Mouse (Mus musculus) bone marrow macrophage, adult 2 months (primary cell): ENCODE measurements around the gene Vwf. TPM values are rescaled to one million over a fixed set of nuclear protein-coding genes. Genes with fewer than 3 reads are reported as not detected.

Experiments
- H3K27ac ChIP-seq: 2 replicates; pipeline ENCODE4 v1.5.1; 2012; ENCODE audit warnings: low read depth, low read length; ENCODE audit not compliant: insufficient read depth
- H3K4me1 ChIP-seq: 2 replicates; pipeline ENCODE4 v1.6.1; 2012; ENCODE audit warnings: low read length; ENCODE audit not compliant: control insufficient read depth, insufficient read depth
- H3K4me3 ChIP-seq: 2 replicates; pipeline ENCODE4 v1.5.1; 2012; ENCODE audit warnings: mild to moderate bottlenecking, low read length, moderate library complexity; ENCODE audit not compliant: insufficient read depth
- CTCF ChIP-seq: IDR thresholded peaks from 2 replicates; pipeline ENCODE4 v1.5.1; 2012; ENCODE audit warnings: low read depth, mild to moderate bottlenecking, low read length, moderate library complexity
- POLR2A ChIP-seq: IDR thresholded peaks from 2 replicates; pipeline ENCODE4 v1.6.1; 2012; ENCODE audit warnings: mild to moderate bottlenecking, low read depth, low read length, borderline replicate concordance
- polyA plus RNA-seq: library from polyadenylated mRNA; stranded (reverse); fragments of >200 nt; gene quantifications from 2 replicates; pipeline ENCODE4 v1.2.4, GENCODE M21; 2012; ENCODE audit not compliant: missing spikeins, insufficient read depth, insufficient read length

The Vwf gene
- 9.0 and 11.0 TPM in 2 replicates for polyA plus RNA-seq

- H3K4me3 ChIP-seq, result no peak within 1 kb of the TSS
- H3K4me1 ChIP-seq, result peaks cover 22% of the 10 kb centered on the region
- TF ChIP-seq CTCF (no peak), POLR2A (no peak)
- no peak within 1 kb of the TSS for H3K27ac ChIP-seq
Observed at GRCm38 (mm10) chr6:125546474-125546873, at the start of gene Vwf. Gene Vwf (plus strand): TSS chr6:125546774.

DNA sequence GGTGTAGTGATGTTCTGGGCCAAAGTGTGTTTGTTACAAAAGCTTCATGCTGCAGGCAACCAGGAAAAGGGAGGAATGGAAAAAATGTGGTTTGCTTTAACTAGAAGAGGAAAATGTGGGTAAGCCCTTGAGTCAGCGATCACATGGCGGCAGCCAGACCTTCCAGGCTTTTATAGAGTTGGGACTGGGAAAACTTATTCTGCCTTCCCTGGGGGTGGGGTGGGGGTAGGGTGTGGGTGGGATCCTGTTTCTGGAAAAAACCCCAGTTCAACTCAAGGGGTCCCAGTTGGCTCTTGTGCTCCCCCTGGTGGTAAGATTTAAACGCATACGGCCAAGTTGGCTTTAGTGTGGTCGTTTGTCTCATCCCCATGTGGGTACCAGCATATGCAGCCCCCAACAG lies 48.5 kb upstream of the Vwf start:
- Histone ChIP-seq H3K27ac (no peak overlapping the region), H3K4me1 (peaks cover 32% of the 10 kb centered on the region)
- peak; percentile 97 for TF ChIP-seq CTCF
- TF ChIP-seq POLR2A, result no peak

DNA sequence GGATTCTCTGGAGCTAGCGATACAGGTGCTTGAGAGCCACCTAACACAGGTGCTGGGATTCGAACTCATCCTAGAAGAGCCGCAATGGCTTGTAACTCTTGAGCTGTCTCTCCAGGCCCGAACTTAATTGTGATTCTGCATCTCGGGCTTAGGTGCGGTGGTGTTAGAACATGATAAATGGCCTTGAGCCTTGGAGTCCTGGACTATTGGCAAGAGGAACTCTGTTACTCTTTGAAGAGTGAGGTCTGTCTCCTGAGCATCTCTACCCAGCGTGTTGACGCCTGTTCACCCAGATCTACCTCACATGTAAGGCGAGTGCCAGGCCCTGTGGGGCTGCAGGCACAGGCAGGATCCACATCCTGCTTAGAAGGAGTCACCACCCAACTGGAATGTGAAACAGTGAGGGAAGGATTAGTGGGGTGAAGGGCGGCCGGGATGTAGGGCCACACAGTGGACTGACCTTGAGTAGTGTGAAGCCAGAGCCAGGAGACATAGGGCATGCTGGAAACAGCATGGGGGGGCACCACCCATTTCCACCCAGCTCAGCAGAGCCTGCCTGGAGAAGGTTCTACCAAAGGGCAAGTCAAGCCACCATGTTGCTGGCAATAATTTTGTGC lies 43.3 kb upstream of the Vwf start:
- H3K4me1 ChIP-seq, result peaks cover 49% of the 10 kb centered on the region
- no peak overlapping the region for H3K27ac ChIP-seq
- H3K4me3 ChIP-seq, result no peak overlapping the region
- TF ChIP-seq POLR2A (no peak), CTCF (no peak)

More for the DNA sequence above, 48.5 kb upstream of the Vwf start:
- H3K4me3 ChIP-seq, result no peak overlapping the region

GRCm38 (mm10) chr6:125504622-125505355 lies 41.8 kb upstream of the Vwf start:
- peaks cover 56% of the 10 kb centered on the region for H3K4me1 ChIP-seq
- no peak overlapping the region for H3K4me3 ChIP-seq
- no peak overlapping the region for H3K27ac ChIP-seq
- no peak for TF ChIP-seq POLR2A
- no peak for TF ChIP-seq CTCF

GRCm38 (mm10) chr6:125506427-125506826 lies 40.1 kb upstream of the Vwf start:
- H3K27ac ChIP-seq, result no peak overlapping the region
- peaks cover 58% of the 10 kb centered on the region for H3K4me1 ChIP-seq
- no peak overlapping the region for H3K4me3 ChIP-seq
- TF ChIP-seq CTCF (no peak), POLR2A (no peak)

DNA sequence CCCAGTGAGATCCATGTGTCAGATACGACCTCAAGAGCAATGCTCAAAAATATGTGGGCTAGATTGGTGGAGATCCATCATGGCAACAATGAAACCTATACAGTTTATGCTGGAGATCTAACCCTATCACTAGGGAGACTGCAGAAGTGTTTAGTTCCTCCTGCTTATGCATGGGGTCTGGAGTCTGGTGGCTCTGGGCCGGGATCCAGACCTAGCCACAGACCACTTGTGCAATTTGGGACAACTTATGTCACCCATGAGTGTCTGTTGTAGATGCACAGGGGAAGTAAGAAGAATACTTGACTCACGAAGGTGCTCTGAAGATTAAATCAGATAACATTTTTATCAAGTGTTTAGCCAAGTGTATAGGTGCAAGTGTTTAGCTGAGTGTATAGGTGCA lies 36.8 kb upstream of the Vwf start:
- TF ChIP-seq CTCF (no peak), POLR2A (no peak)
- no peak overlapping the region for H3K4me3 ChIP-seq
- H3K27ac ChIP-seq, result peak overlapping the region; percentile 76
- peaks cover 77% of the 10 kb centered on the region for H3K4me1 ChIP-seq

DNA sequence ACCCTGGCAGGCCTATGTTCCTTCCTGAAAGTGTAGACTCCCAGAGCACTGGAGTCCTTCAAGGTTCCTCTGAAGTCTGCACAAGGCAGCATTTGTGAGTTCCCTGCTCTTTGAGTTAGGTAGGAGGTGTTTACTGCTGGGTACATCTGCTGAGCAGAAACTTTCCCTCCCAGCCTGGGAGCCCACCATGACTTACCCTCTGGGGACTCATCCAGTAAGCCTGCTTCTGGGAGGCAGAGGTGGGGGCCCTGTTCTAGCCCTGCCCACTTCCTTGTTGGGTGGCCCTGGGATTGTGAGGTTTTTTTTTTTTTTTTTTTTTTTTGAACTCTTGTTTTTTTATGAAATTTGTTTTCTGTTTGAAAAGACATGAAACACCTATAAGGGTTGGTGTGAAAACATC lies 35.9 kb upstream of the Vwf start:
- TF ChIP-seq POLR2A, result no peak
- TF ChIP-seq CTCF, result no peak
- peaks cover 76% of the 10 kb centered on the region for H3K4me1 ChIP-seq
- peak overlapping the region; percentile 76 for H3K27ac ChIP-seq
- H3K4me3 ChIP-seq, result peak overlapping the region; percentile 36

- peak overlapping the region; percentile 76 for H3K27ac ChIP-seq
- peaks cover 77% of the 10 kb centered on the region for H3K4me1 ChIP-seq
- no peak for TF ChIP-seq POLR2A
- TF ChIP-seq CTCF, result no peak
- no peak overlapping the region for H3K4me3 ChIP-seq
Observed at GRCm38 (mm10) chr6:125511196-125511595, 35.4 kb upstream of the Vwf start.

- Histone ChIP-seq H3K4me3 (no peak overlapping the region), H3K4me1 (peaks cover 70% of the 10 kb centered on the region), H3K27ac (peak overlapping the region; percentile 59)
- TF ChIP-seq POLR2A, result no peak
- TF ChIP-seq CTCF, result no peak
Observed at GRCm38 (mm10) chr6:125512950-125513596, 33.5 kb upstream of the Vwf start.
